Mouse (Mus musculus) Patski (cell line): ENCODE measurements at regions not wholly inside any gene's neighbourhood (a gene's known extent, or its start where the extent isn't known, plus 50 kb on each side); places are given as distances from the start of the nearest gene placed in this dataset.

Source experiments
- ATAC-seq: fragments of 100-300 bp; one replicate; pipeline ENCODE4 v1.8.0; 2021
- CTCF ChIA-PET: fragments of 350-600 bp; sonication (Branson Sonifier 250); formaldehyde crosslinking; loops from one replicate; lab custom pipeline; 2022; ENCODE audit warnings: inconsistent platforms; lab: Charles Lee
- POLR2A ChIA-PET: fragments of 350-600 bp; sonication (Branson Sonifier 250); formaldehyde crosslinking; loops from one replicate; lab custom pipeline; 2022; ENCODE audit warnings: antibody characterized with exemption, inconsistent platforms; lab: Charles Lee
- DNase-seq: peaks from one replicate; pipeline ENCODE4 v3.0.0-alpha.2; 2011; ENCODE audit warnings: low read depth, low spot score
- H3K27me3 ChIP-seq: fragments of 371-371 bp; one replicate; pipeline ENCODE4 v1.5.1; 2021
- CTCF ChIP-seq: fragments of 100-300 bp; IDR thresholded peaks from one replicate; pipeline ENCODE4 v1.5.1; 2021
- in situ Hi-C: fragments of 300-500 bp; cut with MboI; formaldehyde crosslinking; loops from 3 replicates; pipeline ENCODE4 v1.11.1; 2018; ENCODE audit warnings: low pct_unique_long_range_greater_than_20kb, mixed read lengths

GRCm38 (mm10) chr7:95250651-95251050, 920.4 kb upstream of the Tenm4 start:
- no peak for DNase-seq
- TF ChIP-seq CTCF = no peak
- ChIA-PET POLR2A (no interaction called here), CTCF (no interaction called here)
- H3K27me3 ChIP-seq = no peaks in the 10 kb centered on the region
- no peak for ATAC-seq
- in situ Hi-C loops = no loop called here

- POLR2A ChIA-PET = no interaction called here
- CTCF ChIA-PET = no interaction called here
- DNase-seq (no peak), ATAC-seq (no peak)
- no peak for TF ChIP-seq CTCF
- H3K27me3 ChIP-seq = no peaks in the 10 kb centered on the region
- in situ Hi-C loops = no loop called here
Measured at GRCm38 (mm10) chr7:95253862-95254545, 917.0 kb upstream of the Tenm4 start.

- no peak for TF ChIP-seq CTCF
- ChIA-PET POLR2A (no interaction called here), CTCF (no interaction called here)
- in situ Hi-C loops = no loop called here
- DNase-seq = no peak
- ATAC-seq = no peak
- no peaks in the 10 kb centered on the region for H3K27me3 ChIP-seq
Measured at GRCm38 (mm10) chr7:95254913-95255312, 916.1 kb upstream of the Tenm4 start.

GRCm38 (mm10) chr7:95255699-95256098, 915.3 kb upstream of the Tenm4 start:
- no peak for TF ChIP-seq CTCF
- DNase-seq = peak; percentile 33
- ATAC-seq = peak; percentile 98
- ChIA-PET POLR2A (no interaction called here), CTCF (no interaction called here)
- no peaks in the 10 kb centered on the region for H3K27me3 ChIP-seq
- in situ Hi-C loops = no loop called here

- ATAC-seq (no peak), DNase-seq (no peak)
- ChIA-PET POLR2A (no interaction called here), CTCF (no interaction called here)
- TF ChIP-seq CTCF = no peak
- H3K27me3 ChIP-seq = no peaks in the 10 kb centered on the region
- in situ Hi-C loops = no loop called here
Measured at GRCm38 (mm10) chr7:95262942-95263341, 908.1 kb upstream of the Tenm4 start.

GRCm38 (mm10) chr7:95277237-95277636, 893.8 kb upstream of the Tenm4 start:
- ATAC-seq (no peak), DNase-seq (no peak)
- CTCF ChIA-PET = interaction anchor here (1.8 kb wide), 1 partner anchor 20 kb away, joined by 4 read pairs; no protein-coding TSS in a partner anchor
- in situ Hi-C loops = no loop called here
- peaks cover 6% of the 10 kb centered on the region for H3K27me3 ChIP-seq
- POLR2A ChIA-PET = no interaction called here
- no peak for TF ChIP-seq CTCF

GRCm38 (mm10) chr7:95313667-95314066, 857.4 kb upstream of the Tenm4 start:
- in situ Hi-C loops = no loop called here
- no peak for DNase-seq
- no peak for TF ChIP-seq CTCF
- no peak for ATAC-seq
- ChIA-PET CTCF (no interaction called here), POLR2A (no interaction called here)
- peaks cover 5% of the 10 kb centered on the region for H3K27me3 ChIP-seq

GRCm38 (mm10) chr7:95323084-95323483, 848.0 kb upstream of the Tenm4 start:
- no peaks in the 10 kb centered on the region for H3K27me3 ChIP-seq
- ChIA-PET POLR2A (no interaction called here), CTCF (interaction anchor here (2.0 kb wide), 1 partner anchor 24 kb away, joined by 4 read pairs; no protein-coding TSS in a partner anchor)
- no peak for TF ChIP-seq CTCF
- DNase-seq (no peak), ATAC-seq (no peak)
- in situ Hi-C loops = no loop called here

- in situ Hi-C loops = no loop called here
- no peak for ATAC-seq
- no peak for TF ChIP-seq CTCF
- DNase-seq = no peak
- CTCF ChIA-PET = no interaction called here
- H3K27me3 ChIP-seq = no peaks in the 10 kb centered on the region
- POLR2A ChIA-PET = no interaction called here
Measured at GRCm38 (mm10) chr7:95324939-95325338, 846.1 kb upstream of the Tenm4 start.

GRCm38 (mm10) chr7:95332037-95332436, 839.0 kb upstream of the Tenm4 start:
- ATAC-seq = no peak
- CTCF ChIA-PET = interaction anchor here (1.1 kb wide), 1 partner anchor 26 kb away, joined by 3 read pairs; no protein-coding TSS in a partner anchor
- in situ Hi-C loops = no loop called here

GRCm38 (mm10) chr7:95350185-95350803, 820.8 kb upstream of the Tenm4 start:
- TF ChIP-seq CTCF = no peak
- ChIA-PET CTCF (no interaction called here), POLR2A (no interaction called here)
- DNase-seq (no peak), ATAC-seq (no peak)
- in situ Hi-C loops = no loop called here
- no peaks in the 10 kb centered on the region for H3K27me3 ChIP-seq

More at GRCm38 (mm10) chr7:95332037-95332436, 839.0 kb upstream of the Tenm4 start:
- H3K27me3 ChIP-seq = peaks cover 7% of the 10 kb centered on the region
- POLR2A ChIA-PET = no interaction called here
- no peak for DNase-seq
- no peak for TF ChIP-seq CTCF
